Mouse (Mus musculus): ENCODE data around the gene Colq. TPM values are rescaled to one million over a fixed set of nuclear protein-coding genes. Genes with fewer than 3 reads are reported as not detected.
A peak's percentile ranks its signal among the peaks of the same experiment; 100 is the strongest.
"Not testable (repeated sequence)": the region's sequence is repeated elsewhere in the genome, so short reads cannot be mapped to it uniquely, and the experiment has no call there.

Gene Colq
- polyA plus RNA-seq (2015; fragmentation: Nextera tagmentation; extraction: Ambion mirVana): 0.61 and 0.65 TPM in 2 replicates

DNA sequence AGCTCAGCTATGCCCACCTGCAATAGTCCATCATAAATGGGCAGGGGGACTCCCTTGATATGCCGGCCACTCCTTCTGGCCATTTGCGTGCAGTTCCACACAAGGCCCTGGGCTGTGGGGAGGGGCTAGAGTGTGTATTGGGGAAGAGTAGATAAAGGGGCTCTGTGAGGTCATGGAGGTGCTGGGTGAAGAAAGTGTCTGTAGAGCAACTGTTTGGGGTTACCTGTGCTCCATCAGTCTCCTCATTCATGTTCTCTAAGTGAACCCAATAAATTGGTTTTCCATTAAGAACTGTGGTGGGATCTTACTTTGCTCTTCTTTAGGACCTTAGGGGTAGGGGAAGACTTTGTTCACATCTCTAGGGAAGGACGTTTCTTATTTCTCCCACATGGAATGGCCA, at the start of gene Colq:
Gene Colq, minus strand, starts transcription at position 101 of the 400 bp plus-strand sequence.
- H3K27me3 ChIP-seq (replicated peaks): no peaks in the 10 kb centered on the region
- no peak for ATAC-seq
- no peaks in the 10 kb centered on the region for H3K36me3 ChIP-seq
- no peak within 1 kb of the TSS for H3K4me2 ChIP-seq (replicated peaks)
- no peak within 1 kb of the TSS for H3K9ac ChIP-seq
- no peak within 1 kb of the TSS for H3K4me3 ChIP-seq (replicated peaks)
- 80% methylated on average over 3 of the region's 3 CpGs for WGBS
- no peak within 1 kb of the TSS for H3K27ac ChIP-seq
- H3K4me1 ChIP-seq (replicated peaks): no peaks in the 10 kb centered on the region
- H3K9me3 ChIP-seq: no peaks in the 10 kb centered on the region

DNA sequence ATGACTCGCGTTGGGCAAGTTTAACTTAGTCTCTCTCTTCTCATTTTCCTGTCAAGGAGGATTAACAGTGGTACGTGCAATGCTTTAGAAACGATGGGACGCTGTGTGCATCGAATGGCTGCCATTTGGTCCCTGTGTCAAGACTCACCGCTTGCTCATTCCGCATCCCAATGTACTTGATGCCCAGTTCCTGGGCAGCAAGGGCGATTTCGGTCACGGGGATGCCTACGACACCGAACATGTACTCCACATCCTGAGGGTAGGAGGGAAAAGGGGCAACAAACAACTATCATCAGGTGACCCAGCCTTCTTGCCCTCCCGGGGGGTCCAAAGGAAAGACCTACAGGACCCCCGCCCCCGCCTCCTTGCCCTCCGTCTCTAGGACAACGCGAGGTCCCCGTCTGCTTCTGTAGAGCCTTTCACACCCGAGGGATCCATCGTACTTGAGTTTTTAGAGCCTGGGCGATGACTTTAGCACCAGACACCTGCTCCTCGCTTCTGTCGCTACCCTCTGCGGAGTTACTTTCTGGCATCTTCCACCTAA, 49.3 kb upstream of the Colq start, which contains the start of gene Gm49387:
Gene Gm49387, minus strand, starts transcription at position 533 of the 544 bp plus-strand sequence.
- ATAC-seq: peak; percentile 30
- 3% methylated on average over 26 of the region's 26 CpGs for WGBS
- Histone ChIP-seq H3K9ac (peak within 1 kb of the TSS; percentile 69), H3K9me3 (no peaks in the 10 kb centered on the region), H3K4me2 (replicated peaks) (peak within 1 kb of the TSS; percentile 90), H3K4me1 (replicated peaks) (peaks cover 7% of the 10 kb centered on the region), H3K27me3 (replicated peaks) (no peaks in the 10 kb centered on the region), H3K27ac (peak within 1 kb of the TSS; percentile 85), H3K4me3 (replicated peaks) (peak within 1 kb of the TSS; percentile 63), H3K36me3 (no peaks in the 10 kb centered on the region)

DNA sequence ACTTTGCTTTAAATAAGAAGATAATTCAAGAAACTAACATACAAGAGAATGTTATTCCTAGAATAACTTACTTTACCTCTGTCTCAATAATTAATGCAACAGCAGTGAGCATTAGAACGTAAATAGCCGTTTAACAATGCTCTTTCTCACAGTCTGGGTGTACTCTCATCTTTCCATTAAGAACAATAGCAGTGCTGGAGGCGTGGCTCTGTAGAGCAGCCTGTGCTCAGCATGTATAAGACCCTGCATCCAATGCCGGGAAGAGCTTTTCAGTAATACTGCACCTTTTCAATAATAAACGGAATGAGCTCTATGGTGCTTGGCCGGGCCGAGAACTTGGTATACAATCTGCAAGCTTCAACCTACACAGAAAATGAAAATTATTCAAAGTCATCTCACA, 39.5 kb upstream of the Colq start:
- no peaks in the 10 kb centered on the region for H3K9me3 ChIP-seq
- no peaks in the 10 kb centered on the region for H3K4me1 ChIP-seq (replicated peaks)
- H3K9ac ChIP-seq: no peak overlapping the region
- H3K27ac ChIP-seq: no peak overlapping the region
- H3K4me3 ChIP-seq (replicated peaks): no peak overlapping the region
- H3K27me3 ChIP-seq (replicated peaks): no peaks in the 10 kb centered on the region
- H3K4me2 ChIP-seq (replicated peaks): no peak overlapping the region
- H3K36me3 ChIP-seq: no peaks in the 10 kb centered on the region
- no peak for ATAC-seq
- 80% methylated on average over 7 of the region's 7 CpGs for WGBS

DNA sequence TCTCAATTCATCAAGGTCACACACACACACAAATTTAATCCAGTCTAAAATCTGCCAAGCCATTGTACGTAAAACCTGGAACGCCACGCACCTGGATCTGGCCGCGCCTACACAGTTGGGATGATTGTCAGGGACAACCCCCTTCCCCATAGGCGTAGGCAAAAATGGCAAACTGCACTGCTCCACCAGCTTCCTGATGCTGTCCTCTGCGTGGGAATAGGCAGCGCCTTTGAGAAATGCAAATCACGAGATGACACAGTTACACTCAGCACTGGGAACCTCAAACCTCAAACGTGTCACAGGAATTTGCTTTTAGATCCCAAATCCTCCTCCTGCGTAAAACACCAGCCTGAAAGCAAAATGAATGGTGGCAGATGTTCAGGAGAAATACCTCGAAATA, 31.6 kb upstream of the Colq start:
- WGBS: 87% methylated on average over 12 of the region's 12 CpGs
- no peak for ATAC-seq
- Histone ChIP-seq H3K9me3 (no peaks in the 10 kb centered on the region), H3K9ac (no peak overlapping the region), H3K4me3 (replicated peaks) (no peak overlapping the region), H3K4me1 (replicated peaks) (no peaks in the 10 kb centered on the region), H3K27me3 (replicated peaks) (no peaks in the 10 kb centered on the region), H3K27ac (no peak overlapping the region), H3K4me2 (replicated peaks) (no peak overlapping the region), H3K36me3 (no peaks in the 10 kb centered on the region)

DNA sequence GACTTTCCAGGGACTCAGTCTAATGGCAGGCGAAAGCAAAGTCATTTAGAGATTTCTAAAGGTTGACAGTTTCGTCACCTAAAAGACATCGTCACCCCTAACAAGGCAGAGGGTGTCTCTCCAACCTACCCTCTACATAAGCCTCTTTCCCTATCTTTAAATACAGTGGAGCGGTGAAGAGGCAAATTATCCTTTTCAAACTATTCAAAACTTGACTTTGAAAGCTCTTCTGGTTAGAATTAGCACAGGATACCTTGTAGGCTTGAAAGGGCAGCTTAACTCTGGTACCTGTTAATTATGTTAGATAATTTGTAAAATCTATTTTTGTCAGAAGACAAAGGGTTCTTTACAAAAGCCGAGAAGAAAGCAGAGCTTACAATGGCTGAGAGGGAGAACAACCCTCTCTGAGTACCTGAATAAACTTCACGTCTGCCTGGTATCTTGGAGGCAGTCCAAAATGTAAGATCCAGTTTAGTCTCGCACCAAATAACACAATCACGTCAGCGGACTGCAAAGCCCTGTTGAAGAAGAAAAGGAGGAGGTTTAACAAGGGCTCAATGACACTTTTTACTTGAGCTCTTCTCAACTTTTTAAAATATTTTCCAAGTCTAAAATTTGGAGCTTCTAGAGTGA, 29.6 kb upstream of the Colq start:
- H3K27ac ChIP-seq: no peak overlapping the region
- WGBS: 77% methylated on average over 9 of the region's 9 CpGs

DNA sequence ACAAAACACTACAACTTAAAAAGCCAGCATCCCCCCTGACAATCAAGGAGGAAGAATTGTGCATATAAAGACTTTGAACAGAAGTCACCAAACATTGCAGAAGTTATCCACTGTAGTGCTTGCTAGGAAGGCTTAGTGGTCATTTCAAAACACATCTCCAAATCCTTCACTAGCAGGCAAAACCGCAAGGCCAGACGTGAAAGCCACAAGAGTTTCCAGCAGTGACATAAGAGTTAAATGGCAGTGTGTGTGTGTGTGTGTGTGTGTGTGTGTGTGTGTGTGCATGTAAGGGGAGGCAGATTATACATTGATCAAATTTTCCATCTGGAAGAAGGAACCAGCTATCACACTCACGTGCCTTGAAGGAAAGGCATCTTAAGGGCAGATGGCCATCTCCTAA, 26.9 kb upstream of the Colq start:
- Histone ChIP-seq H3K36me3 (no peaks in the 10 kb centered on the region), H3K9me3 (no peaks in the 10 kb centered on the region), H3K4me2 (replicated peaks) (no peak overlapping the region), H3K4me1 (replicated peaks) (no peaks in the 10 kb centered on the region), H3K27ac (no peak overlapping the region), H3K9ac (no peak overlapping the region), H3K4me3 (replicated peaks) (no peak overlapping the region), H3K27me3 (replicated peaks) (no peaks in the 10 kb centered on the region)
- ATAC-seq: no peak
- 68% methylated on average over 3 of the region's 3 CpGs for WGBS

More for the DNA sequence above, 29.6 kb upstream of the Colq start:
- H3K4me1 ChIP-seq (replicated peaks): no peaks in the 10 kb centered on the region
- H3K27me3 ChIP-seq (replicated peaks): no peaks in the 10 kb centered on the region
- no peak for ATAC-seq
- H3K36me3 ChIP-seq: no peaks in the 10 kb centered on the region
- no peak overlapping the region for H3K4me3 ChIP-seq (replicated peaks)
- no peak overlapping the region for H3K4me2 ChIP-seq (replicated peaks)
- H3K9me3 ChIP-seq: no peaks in the 10 kb centered on the region
- no peak overlapping the region for H3K9ac ChIP-seq

DNA sequence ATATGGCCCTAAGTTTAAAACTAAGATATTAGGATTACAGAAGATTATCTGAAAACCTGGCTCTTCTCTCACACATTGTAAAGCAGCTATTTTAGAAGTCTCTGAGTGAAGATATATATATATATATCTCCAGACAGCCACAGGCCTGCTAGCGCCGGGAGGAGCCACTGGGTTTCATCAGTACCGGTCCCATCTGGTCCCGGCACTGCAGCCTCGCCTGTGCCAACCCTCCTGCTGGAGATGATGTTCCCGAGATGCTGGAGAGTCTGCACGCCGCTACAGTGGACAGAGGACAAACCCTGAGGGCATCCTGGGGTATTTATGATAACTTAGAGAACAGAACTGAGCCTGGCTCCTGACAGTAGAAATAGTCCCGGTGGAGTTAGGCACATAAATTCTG, 26.1 kb upstream of the Colq start:
- Histone ChIP-seq H3K9ac (no peak overlapping the region), H3K4me3 (replicated peaks) (no peak overlapping the region), H3K4me2 (replicated peaks) (no peak overlapping the region), H3K27me3 (replicated peaks) (no peaks in the 10 kb centered on the region), H3K36me3 (no peaks in the 10 kb centered on the region), H3K4me1 (replicated peaks) (no peaks in the 10 kb centered on the region), H3K9me3 (no peaks in the 10 kb centered on the region), H3K27ac (no peak overlapping the region)
- WGBS: 84% methylated on average over 9 of the region's 9 CpGs
- ATAC-seq: no peak

DNA sequence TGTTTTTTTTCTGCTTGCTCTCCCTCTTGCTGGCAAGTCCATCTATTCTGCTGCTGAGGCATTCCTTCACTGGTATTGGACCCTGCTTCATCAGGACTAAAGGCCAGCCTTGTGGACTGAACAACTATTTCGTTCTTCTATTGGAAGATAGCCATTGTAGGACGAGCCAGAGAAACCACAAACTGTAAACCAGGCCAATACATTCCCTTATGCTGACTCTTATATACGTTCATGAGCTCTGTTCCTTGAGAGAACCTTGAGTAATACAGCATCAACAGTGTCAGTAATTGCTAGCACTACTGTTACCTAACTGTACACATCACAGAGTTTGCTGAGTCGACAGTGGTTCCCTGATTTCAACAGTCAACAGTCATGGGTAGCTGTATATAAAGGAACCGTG, 22.5 kb upstream of the Colq start:
- H3K27me3 ChIP-seq (replicated peaks): no peaks in the 10 kb centered on the region
- 83% methylated on average over 5 of the region's 5 CpGs for WGBS
- no peak overlapping the region for H3K9ac ChIP-seq
- no peak overlapping the region for H3K27ac ChIP-seq
- no peak for ATAC-seq
- no peaks in the 10 kb centered on the region for H3K4me1 ChIP-seq (replicated peaks)
- no peaks in the 10 kb centered on the region for H3K36me3 ChIP-seq
- H3K4me2 ChIP-seq (replicated peaks): no peak overlapping the region
- no peaks in the 10 kb centered on the region for H3K9me3 ChIP-seq
- no peak overlapping the region for H3K4me3 ChIP-seq (replicated peaks)

DNA sequence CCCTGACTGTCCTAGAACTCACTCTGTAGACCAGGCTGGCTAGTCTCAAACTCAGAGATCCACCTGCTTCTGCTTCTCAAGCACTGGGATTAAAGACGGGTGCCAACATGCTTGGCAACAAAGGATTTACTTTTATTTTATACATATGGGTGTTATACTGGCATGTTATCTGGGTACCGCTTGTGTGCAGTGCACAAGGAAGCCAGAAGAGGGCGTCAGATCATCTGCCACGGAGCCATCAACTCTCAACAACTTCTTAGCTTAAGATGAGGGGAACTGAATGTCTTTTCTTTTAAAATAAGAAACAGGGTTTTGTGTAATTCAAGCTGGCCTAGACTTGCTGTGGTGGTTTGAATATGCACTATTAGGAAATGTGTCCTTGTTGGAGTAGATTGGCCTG, 20.8 kb upstream of the Colq start:
- Histone ChIP-seq H3K4me3 (replicated peaks) (no peak overlapping the region), H3K4me2 (replicated peaks) (no peak overlapping the region), H3K9ac (no peak overlapping the region)

DNA sequence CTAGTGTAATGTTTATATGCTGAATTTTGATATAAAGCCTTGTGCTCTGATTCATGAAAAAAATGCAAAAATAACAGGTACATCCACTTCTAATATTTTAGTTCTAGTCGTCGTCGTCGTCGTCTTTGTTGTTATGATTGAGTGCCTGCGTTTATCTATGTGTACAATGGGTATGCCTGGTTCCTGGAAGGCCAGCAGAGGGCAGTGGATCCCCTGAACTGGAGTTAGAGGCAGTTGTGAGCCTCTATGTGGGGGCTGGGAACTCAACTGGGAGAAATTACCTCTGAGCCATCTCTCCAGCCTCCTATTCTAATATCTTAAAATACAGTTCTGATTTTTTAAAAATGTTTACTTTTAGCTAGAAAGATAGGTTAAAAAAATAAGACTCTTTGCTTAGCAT, 14.4 kb upstream of the Colq start:
- Histone ChIP-seq H3K27ac (no peak overlapping the region), H3K9ac (no peak overlapping the region), H3K4me3 (replicated peaks) (no peak overlapping the region), H3K27me3 (replicated peaks) (no peaks in the 10 kb centered on the region), H3K9me3 (no peaks in the 10 kb centered on the region), H3K36me3 (no peaks in the 10 kb centered on the region), H3K4me1 (replicated peaks) (no peaks in the 10 kb centered on the region), H3K4me2 (replicated peaks) (no peak overlapping the region)
- WGBS: 53% methylated on average over 6 of the region's 6 CpGs
- no peak for ATAC-seq

More for the DNA sequence above, 20.8 kb upstream of the Colq start:
- Histone ChIP-seq H3K9me3 (no peaks in the 10 kb centered on the region), H3K4me1 (replicated peaks) (no peaks in the 10 kb centered on the region), H3K27ac (no peak overlapping the region), H3K36me3 (no peaks in the 10 kb centered on the region), H3K27me3 (replicated peaks) (no peaks in the 10 kb centered on the region)
- 67% methylated on average over 4 of the region's 4 CpGs for WGBS
- no peak for ATAC-seq

DNA sequence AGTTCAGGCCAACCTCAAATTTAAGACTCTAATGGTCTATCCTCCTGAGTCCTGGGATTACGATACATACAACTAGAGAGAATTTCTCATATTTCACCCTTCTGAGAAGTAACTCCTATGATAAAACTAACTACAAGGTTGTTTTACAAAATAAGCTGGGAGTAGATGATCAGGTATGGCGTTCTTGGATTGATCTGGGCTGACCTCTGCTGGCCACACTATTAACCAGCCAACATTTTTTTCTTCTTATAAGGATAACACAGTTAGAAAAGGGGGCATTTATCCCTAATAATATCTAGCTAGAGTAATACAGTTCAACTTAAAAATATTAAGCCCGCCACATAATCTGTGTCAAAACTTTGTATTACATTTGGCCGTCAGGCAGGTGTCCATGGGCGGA, 13.8 kb upstream of the Colq start:
- WGBS: 69% methylated on average over 5 of the region's 5 CpGs
- no peaks in the 10 kb centered on the region for H3K27me3 ChIP-seq (replicated peaks)
- H3K9ac ChIP-seq: no peak overlapping the region
- ATAC-seq: no peak
- H3K9me3 ChIP-seq: no peaks in the 10 kb centered on the region
- H3K36me3 ChIP-seq: no peaks in the 10 kb centered on the region
- H3K27ac ChIP-seq: no peak overlapping the region
- no peaks in the 10 kb centered on the region for H3K4me1 ChIP-seq (replicated peaks)
- no peak overlapping the region for H3K4me3 ChIP-seq (replicated peaks)
- H3K4me2 ChIP-seq (replicated peaks): no peak overlapping the region

DNA sequence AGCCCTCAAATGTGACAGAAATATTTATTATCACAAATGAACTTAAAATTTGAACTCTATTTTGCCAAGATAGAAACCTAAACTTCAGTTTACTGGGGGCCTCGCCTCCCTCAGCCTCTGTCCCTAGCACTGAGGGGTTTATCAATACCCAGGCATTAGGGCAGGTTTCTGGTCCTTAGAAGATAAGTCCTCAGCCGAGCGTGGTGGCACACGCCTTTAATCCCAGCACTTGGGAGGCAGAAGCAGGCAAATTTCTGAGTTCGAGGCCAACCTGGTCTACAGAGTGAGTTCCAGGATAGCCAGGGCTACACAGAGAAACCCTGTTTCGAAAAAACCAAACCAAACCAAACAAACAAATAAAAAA, 11.5 kb upstream of the Colq start:
- not testable (repeated sequence) for H3K36me3 ChIP-seq; H3K4me2 ChIP-seq (replicated peaks); H3K4me1 ChIP-seq (replicated peaks); H3K27me3 ChIP-seq (replicated peaks); ATAC-seq; H3K27ac ChIP-seq; H3K4me3 ChIP-seq (replicated peaks); H3K9me3 ChIP-seq; H3K9ac ChIP-seq
- WGBS: 75% methylated on average over 6 of the region's 6 CpGs

DNA sequence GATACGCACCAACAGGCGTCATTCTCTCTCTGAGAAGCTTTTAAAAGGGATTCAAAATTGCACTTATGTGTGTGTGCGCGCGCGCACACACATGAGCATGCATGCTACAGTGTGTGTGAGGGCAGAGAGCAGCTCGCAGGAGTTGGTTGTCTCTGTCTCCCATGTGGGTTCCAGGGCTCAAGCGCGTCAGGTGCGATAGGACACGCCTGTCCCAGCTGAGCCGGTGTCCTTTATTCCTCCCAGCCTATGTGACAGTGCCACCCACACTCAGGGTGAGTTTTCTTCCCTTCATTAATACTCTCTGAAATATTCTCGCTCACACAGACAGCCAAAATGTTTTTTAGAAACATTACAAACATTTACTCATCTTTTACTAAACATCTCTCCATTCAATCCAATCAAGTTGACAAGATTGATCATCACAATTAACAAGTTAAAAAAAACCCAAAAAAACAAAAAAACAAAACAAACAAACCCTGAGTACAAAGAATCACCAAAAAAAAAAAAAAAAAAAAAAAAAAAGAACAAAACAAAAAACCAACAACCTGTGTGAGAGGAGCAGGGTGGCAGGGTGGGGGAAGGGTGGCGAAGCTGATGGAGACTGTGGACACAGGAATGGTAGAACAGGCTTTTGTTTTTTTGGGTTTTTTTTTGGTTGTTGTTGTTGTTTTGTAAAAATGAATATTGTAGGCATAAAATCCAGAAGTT, 10.9 kb upstream of the Colq start:
- Histone ChIP-seq H3K4me3 (replicated peaks) (no peak overlapping the region), H3K27ac (no peak overlapping the region), H3K36me3 (no peaks in the 10 kb centered on the region), H3K4me1 (replicated peaks) (no peaks in the 10 kb centered on the region), H3K9ac (no peak overlapping the region), H3K4me2 (replicated peaks) (no peak overlapping the region), H3K9me3 (no peaks in the 10 kb centered on the region), H3K27me3 (replicated peaks) (no peaks in the 10 kb centered on the region)
- 92% methylated on average over 14 of the region's 14 CpGs for WGBS
- no peak for ATAC-seq
